Mouse (Mus musculus) myocyte (in vitro differentiated cells): ENCODE measurements at regions not wholly inside any gene's neighbourhood (a gene's known extent, or its start where the extent isn't known, plus 50 kb on each side); places are given as distances from the start of the nearest gene placed in this dataset.

Experiments
- H3K27me3 ChIP-seq: one replicate; pipeline ENCODE4 v1.6.1; 2011; ENCODE audit not compliant: control insufficient read depth, insufficient read depth, insufficient read length
- H3K36me3 ChIP-seq: one replicate; pipeline ENCODE4 v1.6.1; 2011; ENCODE audit not compliant: control insufficient read depth, insufficient read depth
- H3K4me2 ChIP-seq: one replicate; pipeline ENCODE4 v1.6.1; 2011; ENCODE audit warnings: low read depth, control low read depth
- H3K4me3 ChIP-seq: one replicate; pipeline ENCODE4 v1.5.1; 2011; ENCODE audit warnings: mild to moderate bottlenecking, control low read depth, moderate library complexity
- H3K79me2 ChIP-seq: one replicate; pipeline ENCODE4 v1.6.1; 2011; ENCODE audit not compliant: control insufficient read depth, insufficient read depth
- H3ac ChIP-seq: one replicate; pipeline ENCODE4 v1.6.1; 2011; ENCODE audit not compliant: control insufficient read depth, insufficient read length
- CEBPB ChIP-seq: IDR thresholded peaks from 2 replicates; pipeline ENCODE4 v1.6.1; 2011; ENCODE audit warnings: mild to moderate bottlenecking, moderate library complexity; ENCODE audit not compliant: poor library complexity, insufficient read depth, severe bottlenecking
- E2F4 ChIP-seq: IDR thresholded peaks from one replicate; pipeline ENCODE4 v1.6.1; 2011; ENCODE audit warnings: mild to moderate bottlenecking, control low read depth, moderate library complexity; ENCODE audit not compliant: insufficient read depth
- MAX ChIP-seq: IDR thresholded peaks from one replicate; pipeline ENCODE4 v1.6.1; 2011; ENCODE audit warnings: low read depth, mild to moderate bottlenecking, control low read depth
- MYOD1 ChIP-seq, 3 experiments: IDR thresholded peaks; one replicate each; pipeline ENCODE4 v1.6.1; 2011; ENCODE audit warnings: control low read depth in 2 of 3, low read depth in 2 of 3, mild to moderate bottlenecking in 2 of 3, moderate library complexity in 1 of 3; ENCODE audit not compliant: insufficient read length in 2 of 3, control insufficient read depth in 1 of 3
- MYOG ChIP-seq, 3 experiments: IDR thresholded peaks; one replicate each; pipeline ENCODE4 v1.6.1; 2011; ENCODE audit warnings: control low read depth in 2 of 3, low read depth in 2 of 3, mild to moderate bottlenecking in 2 of 3; ENCODE audit not compliant: insufficient read length in 2 of 3, control insufficient read depth in 1 of 3, insufficient read depth in 1 of 3
- POLR2A ChIP-seq: IDR thresholded peaks from one replicate; pipeline ENCODE4 v1.6.1; 2011; ENCODE audit warnings: low read depth, mild to moderate bottlenecking, control low read depth, moderate library complexity; ENCODE audit not compliant: insufficient read length
- POLR2AphosphoS2 ChIP-seq: IDR thresholded peaks from one replicate; pipeline ENCODE4 v1.6.1; 2011; ENCODE audit warnings: low read depth, control low read depth; ENCODE audit not compliant: insufficient read length
- REST ChIP-seq: IDR thresholded peaks from one replicate; pipeline ENCODE4 v1.6.1; 2011; ENCODE audit warnings: mild to moderate bottlenecking, control low read depth, moderate library complexity; ENCODE audit not compliant: insufficient read depth, insufficient read length
- SRF ChIP-seq: IDR thresholded peaks from one replicate; pipeline ENCODE4 v1.6.1; 2011; ENCODE audit warnings: low read depth; ENCODE audit not compliant: control insufficient read depth, insufficient read length
- TCF12 ChIP-seq: IDR thresholded peaks from one replicate; pipeline ENCODE4 v1.6.1; 2011; ENCODE audit warnings: mild to moderate bottlenecking, control low read depth; ENCODE audit not compliant: poor library complexity, insufficient read depth, severe bottlenecking
- TCF3 ChIP-seq: IDR thresholded peaks from one replicate; pipeline ENCODE4 v1.6.1; 2011; ENCODE audit warnings: low read depth, control low read depth; ENCODE audit not compliant: insufficient read length
- USF1 ChIP-seq: IDR thresholded peaks from one replicate; pipeline ENCODE4 v1.6.1; 2011; ENCODE audit warnings: low read depth, mild to moderate bottlenecking, control low read depth, moderate library complexity

GRCm38 (mm10) chr17:47262986-47263385 is 105.7 kb upstream of the Mrps10 start:
- Histone ChIP-seq H3ac (no peak overlapping the region), H3K79me2 (no peaks in the 10 kb centered on the region), H3K36me3 (no peaks in the 10 kb centered on the region), H3K4me3 (no peak overlapping the region), H3K27me3 (no peaks in the 10 kb centered on the region), H3K4me2 (no peak overlapping the region)
- TF ChIP-seq MYOD1 (IDR thresholded peaks at IDR 0.05; ENCODE audit: control insufficient read depth in 1 of 3, insufficient read length in 2 of 3, low read depth in 2 of 3), result no peak
- TF ChIP-seq REST, result no peak
- TF ChIP-seq TCF12, result no peak
- TF ChIP-seq USF1, result no peak
- TF ChIP-seq POLR2A, result no peak

DNA sequence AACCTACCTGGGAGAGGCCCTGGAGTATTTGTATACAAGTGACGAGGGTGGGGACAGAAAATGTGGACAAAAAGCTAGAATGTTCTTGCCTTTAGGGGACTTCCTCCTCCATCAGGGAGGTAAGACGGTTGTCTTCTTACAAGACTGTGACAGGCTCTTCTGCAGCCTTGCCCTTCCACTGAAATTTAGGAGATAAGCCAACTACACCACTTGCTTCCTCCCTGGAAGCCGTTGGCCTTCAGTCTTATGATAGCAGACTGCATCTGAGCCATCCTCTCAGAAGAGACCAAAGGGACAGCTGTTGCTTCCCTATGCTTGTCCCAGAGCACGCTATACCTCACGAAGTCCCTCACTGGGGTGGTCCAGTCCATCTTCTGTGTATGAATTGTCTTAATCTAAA is 106.5 kb upstream of the Mrps10 start:
- H3K4me2 ChIP-seq, result no peak overlapping the region
- no peaks in the 10 kb centered on the region for H3K27me3 ChIP-seq
- H3ac ChIP-seq, result no peak overlapping the region
- TF ChIP-seq REST (no peak), MYOG (IDR thresholded peaks at IDR 0.05; ENCODE audit: control insufficient read depth in 1 of 3, insufficient read depth in 1 of 3, insufficient read length in 2 of 3, low read depth in 2 of 3) (no peak), POLR2AphosphoS2 (no peak), MAX (no peak), E2F4 (no peak), USF1 (no peak), POLR2A (no peak), CEBPB (no peak), MYOD1 (IDR thresholded peaks at IDR 0.05; ENCODE audit: control insufficient read depth in 1 of 3, insufficient read length in 2 of 3, low read depth in 2 of 3) (no peak), SRF (no peak), TCF12 (no peak), TCF3 (no peak)
- H3K4me3 ChIP-seq, result no peak overlapping the region
- H3K36me3 ChIP-seq, result no peaks in the 10 kb centered on the region
- H3K79me2 ChIP-seq, result no peaks in the 10 kb centered on the region

- no peak overlapping the region for H3K4me2 ChIP-seq
- TF ChIP-seq MYOD1 (IDR thresholded peaks at IDR 0.05; ENCODE audit: control insufficient read depth in 1 of 3, insufficient read length in 2 of 3, low read depth in 2 of 3), result no peak
- TF ChIP-seq E2F4, result no peak
- TF ChIP-seq USF1, result no peak
- no peak for TF ChIP-seq TCF3
- no peak for TF ChIP-seq CEBPB
- no peak for TF ChIP-seq REST
- TF ChIP-seq SRF, result no peak
- TF ChIP-seq MAX, result no peak
- TF ChIP-seq POLR2A, result no peak
- TF ChIP-seq MYOG (IDR thresholded peaks at IDR 0.05; ENCODE audit: control insufficient read depth in 1 of 3, insufficient read depth in 1 of 3, insufficient read length in 2 of 3, low read depth in 2 of 3), result no peak
- TF ChIP-seq POLR2AphosphoS2, result no peak
- TF ChIP-seq TCF12, result no peak
- no peak overlapping the region for H3ac ChIP-seq
- H3K79me2 ChIP-seq, result no peaks in the 10 kb centered on the region
- H3K36me3 ChIP-seq, result no peaks in the 10 kb centered on the region
- no peak overlapping the region for H3K4me3 ChIP-seq
- no peaks in the 10 kb centered on the region for H3K27me3 ChIP-seq
Measured at GRCm38 (mm10) chr17:47260976-47261375, 107.7 kb upstream of the Mrps10 start.

DNA sequence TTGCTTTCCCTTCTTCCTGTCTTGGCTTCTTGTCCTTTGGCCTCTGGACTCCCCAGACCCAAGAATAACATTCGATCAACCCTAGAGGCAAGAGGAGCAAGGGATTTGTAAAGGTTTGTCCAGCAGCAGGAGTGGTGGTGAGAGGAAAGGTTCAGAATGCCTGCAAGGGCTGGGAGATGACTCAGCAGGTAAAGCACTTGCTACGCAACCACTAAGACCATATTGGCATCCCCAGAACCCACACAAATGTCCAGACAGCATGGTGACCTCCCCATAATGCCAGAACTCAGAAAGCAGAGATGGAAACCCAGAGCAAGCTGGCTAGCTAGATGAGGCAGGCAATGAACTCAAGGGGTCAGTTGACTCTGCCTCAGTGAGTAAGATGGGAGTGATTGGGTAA is 110.4 kb upstream of the Mrps10 start:
- Histone ChIP-seq H3K36me3 (no peaks in the 10 kb centered on the region), H3K79me2 (no peaks in the 10 kb centered on the region)
- TF ChIP-seq MYOG (IDR thresholded peaks at IDR 0.05; ENCODE audit: control insufficient read depth in 1 of 3, insufficient read depth in 1 of 3, insufficient read length in 2 of 3, low read depth in 2 of 3) (peak in 1 of 3 experiments; percentile 11), SRF (no peak), POLR2A (no peak), CEBPB (no peak)

GRCm38 (mm10) chr17:47255209-47255608 is 113.5 kb upstream of the Mrps10 start:
- Histone ChIP-seq H3K27me3 (no peaks in the 10 kb centered on the region), H3ac (no peak overlapping the region), H3K36me3 (peaks cover 3% of the 10 kb centered on the region), H3K4me3 (no peak overlapping the region), H3K79me2 (no peaks in the 10 kb centered on the region), H3K4me2 (no peak overlapping the region)
- TF ChIP-seq MYOG (IDR thresholded peaks at IDR 0.05; ENCODE audit: control insufficient read depth in 1 of 3, insufficient read depth in 1 of 3, insufficient read length in 2 of 3, low read depth in 2 of 3) (no peak), MYOD1 (IDR thresholded peaks at IDR 0.05; ENCODE audit: control insufficient read depth in 1 of 3, insufficient read length in 2 of 3, low read depth in 2 of 3) (no peak), USF1 (no peak), SRF (no peak)

More for the DNA sequence above, 110.4 kb upstream of the Mrps10 start:
- Histone ChIP-seq H3K4me2 (peak overlapping the region; percentile 18), H3ac (no peak overlapping the region), H3K27me3 (no peaks in the 10 kb centered on the region), H3K4me3 (no peak overlapping the region)
